Mouse (Mus musculus) NIH3T3 (cell line): ENCODE measurements at regions not wholly inside any gene's neighbourhood (a gene's known extent, or its start where the extent isn't known, plus 50 kb on each side); places are given as distances from the start of the nearest gene placed in this dataset.
"Not testable (repeated sequence)": the region's sequence is repeated elsewhere in the genome, so short reads cannot be mapped to it uniquely, and the experiment has no call there.

Experiments used
- DNase-seq: peaks from one replicate; pipeline ENCODE4 v3.0.0-alpha.2; 2012; ENCODE audit warnings: low read depth

GRCm38 (mm10) chr19:19347017-19347416, 236.0 kb upstream of the Rorb start:
- DNase-seq = peak; percentile 45

- DNase-seq = no peak
These were observed 233.4 kb upstream of the Rorb start for GRCm38 (mm10) chr19:19344426-19344811.

DNA sequence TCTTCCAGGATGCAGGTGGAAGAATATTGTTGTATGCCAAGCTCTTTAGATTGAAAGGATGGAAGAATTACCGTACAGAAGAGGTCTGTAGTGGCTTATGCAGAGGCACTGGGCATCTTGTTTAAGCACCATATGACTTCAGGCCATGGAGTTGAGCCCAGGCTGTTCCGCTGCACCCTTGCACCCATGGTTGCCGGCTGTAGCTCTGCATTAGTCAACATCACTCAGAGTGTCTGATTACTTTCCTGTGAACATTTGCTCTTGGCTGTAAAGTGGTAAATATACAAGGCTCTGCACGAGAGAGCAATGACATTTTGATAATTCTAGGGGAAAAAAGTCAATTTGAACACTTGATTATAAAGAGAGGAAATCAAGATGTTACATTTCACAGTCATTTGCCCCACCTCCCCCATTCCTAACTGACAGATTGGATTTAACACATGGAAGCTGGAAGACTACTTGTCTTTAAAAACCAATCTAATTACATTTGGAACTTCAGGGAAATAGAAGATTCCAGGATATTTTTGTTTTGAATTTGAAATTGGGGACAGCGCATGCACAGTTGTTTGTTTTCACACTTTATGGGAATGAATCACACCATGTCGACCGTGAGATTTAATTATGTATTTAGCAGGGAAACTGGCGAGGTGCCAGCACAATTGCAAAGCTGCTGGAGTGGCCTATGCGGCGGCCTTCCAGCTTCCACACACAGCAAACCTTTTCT, 232.9 kb upstream of the Rorb start:
- peak; percentile 5 for DNase-seq

DNA sequence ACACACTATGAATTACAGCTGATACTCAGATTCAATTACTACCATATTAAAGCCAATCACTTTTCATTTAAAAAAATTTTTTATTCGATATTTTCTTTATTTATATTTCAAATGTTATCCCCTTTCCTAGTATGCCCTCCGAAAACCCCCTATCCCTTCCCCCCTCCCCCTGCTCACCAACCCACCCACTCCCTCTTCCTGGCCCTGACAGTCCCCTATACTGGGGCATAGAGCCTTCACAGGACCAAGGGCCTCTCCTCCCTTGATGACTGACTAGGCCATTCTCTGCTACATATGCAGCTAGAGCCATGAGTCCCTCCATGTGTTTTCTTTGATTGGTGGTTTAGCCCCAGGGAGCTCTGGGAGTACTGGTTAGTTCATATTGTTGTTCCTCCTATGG, 196.1 kb upstream of the Rorb start:
- not testable (repeated sequence) for DNase-seq

DNA sequence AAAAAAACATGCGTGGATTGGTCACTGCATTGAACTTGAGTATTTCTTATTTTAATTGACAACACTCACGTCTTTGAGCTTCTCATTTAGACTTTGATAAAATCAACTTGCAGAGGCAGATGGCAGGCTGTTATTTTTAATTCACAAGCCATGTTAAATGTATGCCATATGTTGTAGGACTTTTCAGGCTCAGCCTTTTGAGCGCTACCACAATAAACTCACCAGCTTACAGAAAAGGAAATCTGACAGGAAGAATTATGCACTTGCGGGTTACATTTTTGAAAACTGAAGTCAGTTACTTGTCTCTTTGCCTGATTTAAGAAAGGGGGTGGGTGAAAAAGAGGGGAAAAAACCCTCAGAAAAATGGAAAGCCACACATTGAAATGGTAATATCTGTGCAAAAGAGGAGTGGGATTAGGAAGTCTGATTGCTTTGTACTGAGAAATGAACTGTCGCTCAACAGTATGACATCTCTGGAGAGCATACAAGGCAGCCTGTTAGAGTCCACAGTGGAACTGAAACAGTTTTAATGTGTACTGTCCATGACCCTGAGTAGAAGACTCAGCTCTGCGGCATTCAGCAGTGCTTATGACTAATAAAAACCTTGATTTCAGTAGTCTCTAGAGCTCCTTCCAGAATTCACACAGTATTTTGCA, 195.6 kb upstream of the Rorb start:
- no peak for DNase-seq

- not testable (repeated sequence) for DNase-seq
These were observed 174.9 kb upstream of the Rorb start for GRCm38 (mm10) chr19:19285864-19286263.

DNA sequence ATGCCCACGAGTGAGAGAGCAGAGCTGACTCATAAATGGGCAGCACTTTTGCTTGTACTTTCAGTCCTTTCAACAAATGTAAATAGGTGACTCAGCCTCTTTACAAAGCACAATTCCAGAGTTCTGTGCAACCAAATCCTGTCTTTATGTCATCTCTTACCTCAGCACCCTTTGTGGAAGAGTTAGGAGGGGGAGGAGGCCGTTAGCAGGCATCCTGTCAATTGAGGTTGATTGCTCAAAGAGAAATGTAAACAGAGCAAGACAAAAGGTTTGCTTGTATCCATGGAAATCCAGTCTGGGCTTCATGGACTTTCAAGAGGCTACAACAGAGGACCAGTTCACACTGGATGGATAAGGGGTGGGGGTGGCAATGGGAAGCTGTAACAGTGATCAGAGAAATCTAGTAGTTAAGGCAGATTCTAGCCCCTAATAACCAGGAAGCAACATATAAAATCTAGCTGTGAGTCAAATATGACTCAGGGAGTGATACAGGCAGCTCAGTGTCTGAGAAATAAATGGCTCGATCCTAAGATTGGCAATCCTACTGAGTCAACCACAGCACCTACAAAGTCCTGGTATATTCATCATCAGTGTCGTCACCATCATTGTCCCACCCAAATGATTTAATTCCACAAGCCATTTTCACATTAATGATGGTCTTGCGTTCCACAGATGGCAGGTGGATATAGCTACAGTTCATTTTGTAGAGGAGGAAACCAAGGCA, 136.0 kb upstream of the Rorb start:
- peak; percentile 51 for DNase-seq

DNA sequence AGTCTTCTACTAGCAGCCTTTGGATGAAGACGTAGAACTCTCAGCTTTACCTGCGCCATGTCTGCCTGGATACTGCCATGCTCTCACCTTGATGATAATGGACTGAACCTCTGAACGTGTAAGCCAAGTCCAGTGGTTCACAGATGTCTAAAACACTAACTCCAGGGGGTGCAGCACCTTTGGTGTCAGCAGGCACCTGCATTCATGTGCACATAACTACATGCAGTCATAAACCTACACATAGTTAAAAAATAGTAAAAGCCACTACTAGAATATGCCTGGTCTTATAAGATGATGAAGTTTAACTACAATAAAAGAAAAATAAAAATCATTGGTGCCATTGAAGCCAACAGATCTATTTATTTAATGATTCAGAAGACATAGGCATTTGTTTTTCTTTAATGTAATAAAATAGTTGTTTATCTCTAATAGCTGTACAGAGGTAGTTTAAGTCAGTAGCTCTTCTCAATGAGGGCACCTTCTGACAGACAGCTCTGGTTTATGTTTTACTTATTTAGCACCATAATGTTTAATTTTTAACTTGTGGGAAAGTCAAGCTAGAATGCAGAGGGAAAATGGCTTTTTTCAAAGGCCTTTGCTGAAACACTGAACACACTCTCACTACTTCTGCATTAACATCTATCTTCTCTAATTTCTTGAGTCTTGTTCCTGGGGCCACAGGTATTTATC, 118.5 kb upstream of the Rorb start:
- no peak for DNase-seq

GRCm38 (mm10) chr19:19220826-19221225, 109.8 kb upstream of the Rorb start:
- DNase-seq = no peak

DNA sequence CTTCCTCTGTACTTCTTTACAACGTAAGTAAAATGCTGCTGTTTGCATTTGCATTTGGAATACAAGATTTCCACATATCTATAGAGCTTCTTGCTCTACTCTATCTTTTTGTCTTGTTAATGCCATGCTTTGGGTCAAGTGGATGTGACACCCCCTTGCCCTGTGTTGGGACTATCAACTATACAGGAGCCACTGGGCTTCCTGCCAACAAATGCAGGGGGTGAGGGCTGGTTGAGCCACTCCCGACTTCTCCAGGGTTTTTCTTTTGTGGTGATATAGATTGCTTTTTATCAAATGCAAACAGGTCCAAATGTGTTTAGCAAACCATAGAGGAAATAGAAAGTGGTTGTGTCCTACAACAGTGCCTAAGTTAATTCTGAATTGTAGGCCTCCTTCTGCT, 108.4 kb upstream of the Rorb start:
- no peak for DNase-seq

DNA sequence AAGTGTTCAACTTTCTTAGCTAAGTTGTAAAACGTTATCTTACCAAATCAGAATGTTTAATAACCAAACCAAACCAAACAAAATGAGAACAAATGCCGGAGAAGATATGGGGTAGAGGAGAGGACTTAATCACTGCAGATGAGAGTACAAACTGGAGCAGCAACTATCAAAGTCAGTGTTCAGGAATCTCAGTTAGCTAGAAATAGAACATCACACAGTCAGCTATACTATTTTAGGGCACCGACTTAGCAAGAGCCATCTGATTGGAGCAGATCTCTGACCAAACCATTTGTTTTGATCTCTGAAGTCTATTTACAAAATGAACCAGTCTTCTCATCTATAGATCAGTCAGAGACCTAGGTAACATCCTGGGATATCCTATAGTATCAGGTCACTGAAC, 107.7 kb upstream of the Rorb start:
- no peak for DNase-seq

- DNase-seq = no peak
These were observed 88.5 kb upstream of the Rorb start for GRCm38 (mm10) chr19:19199534-19199933.

DNA sequence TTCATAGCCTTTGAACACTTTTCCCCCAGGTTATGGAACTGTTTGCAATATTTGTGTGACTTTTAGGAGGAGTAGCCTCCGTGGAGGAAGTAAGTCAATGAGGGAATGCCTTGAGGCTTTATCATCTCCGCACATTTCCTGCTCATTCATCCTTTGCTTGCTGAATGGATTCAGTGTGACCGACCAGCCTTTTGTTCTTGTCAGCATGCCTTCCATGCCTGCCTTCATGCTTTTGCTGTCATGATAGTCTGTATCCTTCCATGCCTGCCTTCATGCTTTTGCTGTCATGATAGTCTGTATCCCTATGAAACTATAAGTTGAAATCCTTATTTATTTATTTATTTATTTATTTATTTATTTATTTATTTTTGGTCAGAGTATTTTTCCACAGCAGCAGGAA, 87.8 kb upstream of the Rorb start:
- no peak for DNase-seq

GRCm38 (mm10) chr19:19194728-19195127, 83.7 kb upstream of the Rorb start:
- DNase-seq = no peak

DNA sequence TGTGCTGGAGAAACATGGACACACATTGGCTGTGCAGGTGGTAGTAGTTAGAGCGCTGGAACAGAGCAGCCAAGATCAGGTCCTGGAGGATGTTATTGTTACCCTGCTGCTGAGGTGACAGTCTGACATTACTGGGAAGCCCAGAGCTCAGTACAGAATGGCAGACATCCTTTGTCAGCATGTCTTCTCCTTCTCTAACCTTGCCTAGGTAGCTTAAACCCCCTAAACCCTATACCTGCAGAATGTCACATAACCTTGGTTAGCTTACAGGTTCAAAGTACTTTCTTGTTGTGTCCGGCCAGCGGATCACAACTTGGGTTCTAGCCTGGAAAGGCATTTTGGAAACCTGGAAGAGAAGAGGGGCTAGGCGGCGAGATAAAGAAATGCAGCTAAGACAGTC, 83.3 kb upstream of the Rorb start:
- no peak for DNase-seq

DNA sequence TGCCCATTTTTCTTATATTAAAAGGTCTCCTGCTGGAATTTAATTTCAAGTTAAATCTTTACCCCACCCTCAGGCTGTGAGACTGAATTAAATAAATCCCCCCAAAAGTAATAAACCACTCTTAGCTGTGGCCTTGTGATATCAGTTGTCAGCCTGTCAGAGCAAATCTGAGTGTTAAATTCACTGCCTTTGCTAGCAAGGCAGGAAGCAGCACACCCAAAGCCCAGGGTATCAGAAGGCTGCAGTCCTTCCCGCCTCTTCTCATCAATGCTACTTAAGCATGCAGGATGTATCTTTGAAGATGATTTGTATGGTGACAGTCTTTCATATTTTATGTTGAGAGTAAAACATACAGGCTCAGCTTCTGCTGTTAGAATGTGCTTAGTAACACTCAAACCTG, 61.8 kb upstream of the Rorb start:
- no peak for DNase-seq

- no peak for DNase-seq
These were observed 59.8 kb upstream of the Rorb start for GRCm38 (mm10) chr19:19170807-19171206.
